Mouse (Mus musculus): ENCODE data around the gene Klri2.
"Not testable (repeated sequence)": the region's sequence is repeated elsewhere in the genome, so short reads cannot be mapped to it uniquely, and the experiment has no call there.

GRCm38 (mm10) chr6:129691436-129691835, 48.8 kb downstream of the Klri2 start:
- not testable (repeated sequence) for TF ChIP-seq CTCF (IDR thresholded peaks at IDR 0.05); EP300 (IDR thresholded peaks at IDR 0.05; ENCODE audit: insufficient read depth, low read depth, low read length); POLR2A (IDR thresholded peaks at IDR 0.05; ENCODE audit: insufficient read depth, low read depth, low read length)

Data from heart, adult 2 months (tissue).